In genomic region chr5:129005416-129005815, GRCm38 (mm10) we compare ENCODE assay signal across 10 mouse cellular contexts. TPM values are rescaled to one million over a fixed set of nuclear protein-coding genes. Genes with fewer than 3 reads are reported as not detected.
DNase-seq lines count a peak whose midpoint lies in the region; ATAC-seq lines count a peak whose summit lies in the region.
"Had no signal": no experiment of that assay in that cellular context is flagged by ENCODE, and none has a peak within 500 bp of the region (broad histone marks: within the 10 kb centered on the region; RNA-seq: fewer than 3 reads in every experiment).

No protein-coding gene starts in this region.

- peak overlapping the region; percentile 61 for H3K27ac ChIP-seq in kidney, embryonic 15.5 days
- H3K27ac ChIP-seq in heart, embryonic 14.5 days (replicated peaks in 1 of 2; ENCODE audit: control insufficient read depth in 1 of 2, insufficient read depth in 1 of 2, low read depth in 2 of 2, low read length in 2 of 2): peak overlapping the region; percentile 41 to 50; a peak in 1 of 4 replicates

- peaks cover 52% of the 10 kb centered on the region for H3K4me1 ChIP-seq in kidney, embryonic 15.5 days
- H3K4me1 ChIP-seq in heart, embryonic 14.5 days (ENCODE audit: control insufficient read depth in 2 of 2, insufficient read depth in 2 of 2, low read length in 2 of 2): peaks cover 26 to 29% of the 10 kb centered on the region in 2 experiments

- H3K27me3 ChIP-seq in kidney, embryonic 15.5 days: no peaks in the 10 kb centered on the region
- no peaks in the 10 kb centered on the region for H3K27me3 ChIP-seq in heart, embryonic 14.5 days (ENCODE audit: control insufficient read depth, insufficient read depth, low read length)
- H3K27me3 ChIP-seq: intestine, embryonic 15.5 days had no signal

- no peak for DNase-seq in kidney, postnatal 25 days
- DNase-seq in ovary, postnatal 36 days (ENCODE audit: low spot score): peak; percentile 19
- no peak for DNase-seq in ovary, postnatal 14 days (ENCODE audit: low spot score)
- DNase-seq in skeletal muscle tissue, adult 2 months (ENCODE audit: low read depth, low spot score): peak; percentile 27
- no peak for DNase-seq in embryo, embryonic 11 days
- DNase-seq: adrenal gland, postnatal 25 days had no signal

- no peaks in the 10 kb centered on the region for H3K36me3 ChIP-seq in kidney, embryonic 15.5 days
- H3K36me3 ChIP-seq in heart, embryonic 14.5 days (ENCODE audit: control insufficient read depth, insufficient read depth, low read length): peaks cover 6% of the 10 kb centered on the region; the same call in 1 of the 2 replicates

- no peak overlapping the region for H3K4me3 ChIP-seq in kidney, embryonic 15.5 days (replicated peaks)
- H3K4me3 ChIP-seq in heart, embryonic 14.5 days (ENCODE audit: control insufficient read depth in 1 of 2, insufficient read depth in 1 of 2, low read depth in 1 of 2, low read length in 2 of 2): no peak overlapping the region
- H3K4me3 ChIP-seq: intestine, embryonic 15.5 days had no signal

- H3K4me2 ChIP-seq in kidney, embryonic 15.5 days: peak overlapping the region; percentile 75
- H3K4me2 ChIP-seq in heart, embryonic 14.5 days (ENCODE audit: low read length): 0 out of 2 replicates have a peak overlapping the region, but pooled peaks have one; percentile 85

- H3K9me3 ChIP-seq in kidney, embryonic 15.5 days (replicated peaks): no peaks in the 10 kb centered on the region
- no peaks in the 10 kb centered on the region for H3K9me3 ChIP-seq in heart, embryonic 14.5 days (ENCODE audit: control insufficient read depth, low read length)
- H3K9me3 ChIP-seq: G1E; intestine, embryonic 15.5 days had no signal

- ATAC-seq in kidney, embryonic 15.5 days (replicated peaks; ENCODE audit: low FRiP score): no peak
- no peak for ATAC-seq in heart, embryonic 14.5 days (ENCODE audit: insufficient number of reproducible peaks, insufficient read depth, low FRiP score, low read depth)
- ATAC-seq: intestine, embryonic 15.5 days had no signal

- H3K9ac ChIP-seq in kidney, embryonic 15.5 days: no peak overlapping the region
- H3K9ac ChIP-seq in heart, embryonic 14.5 days (ENCODE audit: low read length): no peak overlapping the region
- H3K9ac ChIP-seq: intestine, embryonic 15.5 days had no signal

- 86% methylated on average over 3 of the region's 3 CpGs for WGBS in kidney, embryonic 15.5 days
- 83% methylated on average over 3 of the region's 3 CpGs for WGBS in heart, embryonic 14.5 days

RNA-seq across cellular contexts. Expression of gene Stx2, which starts 3.0 kb away (rescaled TPM):
- 35.0 and 36.6 TPM in 2 replicates for polyA plus RNA-seq in kidney, embryonic 15.5 days (2015; fragmentation: Nextera tagmentation; extraction: Ambion mirVana)
- polyA plus RNA-seq in heart, embryonic 14.5 days (2014; fragmentation: Nextera tagmentation; extraction: Ambion mirVana): 21.3 and 21.4 TPM in 2 replicates

RNA-seq across cellular contexts. Expression of gene Ran, which starts 14.5 kb away (rescaled TPM):
- polyA plus RNA-seq in kidney, embryonic 15.5 days (2015; fragmentation: Nextera tagmentation; extraction: Ambion mirVana): 657 and 728 TPM in 2 replicates
- 333 and 339 TPM in 2 replicates for polyA plus RNA-seq in heart, embryonic 14.5 days (2014; fragmentation: Nextera tagmentation; extraction: Ambion mirVana)

RNA-seq across cellular contexts. Expression of gene Rimbp2, which starts 52.1 kb away (rescaled TPM):
- 0.05 and 0.36 TPM in 2 replicates for polyA plus RNA-seq in kidney, embryonic 15.5 days (2015; fragmentation: Nextera tagmentation; extraction: Ambion mirVana)
- 0.54 and 0.63 TPM in 2 replicates for polyA plus RNA-seq in heart, embryonic 14.5 days (2014; fragmentation: Nextera tagmentation; extraction: Ambion mirVana)
- polyA plus RNA-seq: G1E had no signal

Comparison
In these comparisons a context has a peak if more than half of its experiments do, and no peak if none do; other contexts are left out.
1. DNase-seq: peak in ovary, postnatal 36 days (single experiment) and skeletal muscle tissue, adult 2 months (single experiment); none in kidney, postnatal 25 days (0 of 2), ovary, postnatal 14 days (single experiment) and embryo, embryonic 11 days (single experiment).